Mouse (Mus musculus): ENCODE measurements around the gene Spag9. TPM values are rescaled to one million over a fixed set of nuclear protein-coding genes. Genes with fewer than 3 reads are reported as not detected.

The Spag9 gene
- polyA plus RNA-seq, 1 experiment from 2014 or later = 63.4 TPM

- no peak overlapping the region for H3K4me3 ChIP-seq (ENCODE audit: low read depth, low read length)
- H3K36me3 ChIP-seq (ENCODE audit: control insufficient read depth, insufficient read depth, low read length) = peaks cover 7% of the 10 kb centered on the region
- H3K27ac ChIP-seq (ENCODE audit: low read length) = no peak overlapping the region
- H3K4me1 ChIP-seq (ENCODE audit: control insufficient read depth, insufficient read depth, low read length) = 0 out of 2 replicates have a peak, but pooled peaks cover 4% of the 10 kb centered on the region
- WGBS = 68% methylated on average over 1 of the region's 1 CpGs
- no peak overlapping the region for H3K4me2 ChIP-seq (replicated peaks; ENCODE audit: low read depth, low read length)
- ATAC-seq (ENCODE audit: insufficient number of reproducible peaks, insufficient read depth, low FRiP score, low read depth) = no peak
- no peaks in the 10 kb centered on the region for H3K9me3 ChIP-seq (ENCODE audit: control insufficient read depth, low read depth, low read length)
- H3K27me3 ChIP-seq (ENCODE audit: control insufficient read depth, insufficient read depth, low read length) = no peaks in the 10 kb centered on the region
- no peak overlapping the region for H3K9ac ChIP-seq (replicated peaks; ENCODE audit: low read depth, low read length)
Observed at GRCm38 (mm10) chr11:93969799-93970198, 26.1 kb upstream of the Spag9 start.

- WGBS = 89% methylated on average over 5 of the region's 5 CpGs
- H3K9ac ChIP-seq (replicated peaks; ENCODE audit: low read depth, low read length) = no peak overlapping the region
- no peaks in the 10 kb centered on the region for H3K27me3 ChIP-seq (ENCODE audit: control insufficient read depth, insufficient read depth, low read length)
- no peak overlapping the region for H3K27ac ChIP-seq (ENCODE audit: low read length)
- no peak overlapping the region for H3K4me2 ChIP-seq (replicated peaks; ENCODE audit: low read depth, low read length)
- no peaks in the 10 kb centered on the region for H3K4me1 ChIP-seq (ENCODE audit: control insufficient read depth, insufficient read depth, low read length)
- H3K36me3 ChIP-seq (ENCODE audit: control insufficient read depth, insufficient read depth, low read length) = no peaks in the 10 kb centered on the region
- H3K4me3 ChIP-seq (ENCODE audit: low read depth, low read length) = no peak overlapping the region
- no peak for ATAC-seq (ENCODE audit: insufficient number of reproducible peaks, insufficient read depth, low FRiP score, low read depth)
- no peaks in the 10 kb centered on the region for H3K9me3 ChIP-seq (ENCODE audit: control insufficient read depth, low read depth, low read length)
Observed at GRCm38 (mm10) chr11:93972951-93973350, 22.9 kb upstream of the Spag9 start.

GRCm38 (mm10) chr11:93979502-93980049, 16.3 kb upstream of the Spag9 start:
- Histone ChIP-seq H3K4me2 (replicated peaks; ENCODE audit: low read depth, low read length) (no peak overlapping the region), H3K4me3 (ENCODE audit: low read depth, low read length) (no peak overlapping the region), H3K36me3 (ENCODE audit: control insufficient read depth, insufficient read depth, low read length) (no peaks in the 10 kb centered on the region), H3K4me1 (ENCODE audit: control insufficient read depth, insufficient read depth, low read length) (no peaks in the 10 kb centered on the region), H3K9me3 (ENCODE audit: control insufficient read depth, low read depth, low read length) (no peaks in the 10 kb centered on the region), H3K27me3 (ENCODE audit: control insufficient read depth, insufficient read depth, low read length) (no peaks in the 10 kb centered on the region), H3K27ac (ENCODE audit: low read length) (no peak overlapping the region), H3K9ac (replicated peaks; ENCODE audit: low read depth, low read length) (no peak overlapping the region)
- no peak for ATAC-seq (ENCODE audit: insufficient number of reproducible peaks, insufficient read depth, low FRiP score, low read depth)
- 20% methylated on average over 6 of the region's 6 CpGs for WGBS

- H3K9ac ChIP-seq (replicated peaks; ENCODE audit: low read depth, low read length) = no peak overlapping the region
- no peak overlapping the region for H3K4me3 ChIP-seq (ENCODE audit: low read depth, low read length)
- H3K4me2 ChIP-seq (replicated peaks; ENCODE audit: low read depth, low read length) = no peak overlapping the region
- ATAC-seq (ENCODE audit: insufficient number of reproducible peaks, insufficient read depth, low FRiP score, low read depth) = no peak
- H3K27ac ChIP-seq (ENCODE audit: low read length) = no peak overlapping the region
- no peaks in the 10 kb centered on the region for H3K36me3 ChIP-seq (ENCODE audit: control insufficient read depth, insufficient read depth, low read length)
- no peaks in the 10 kb centered on the region for H3K4me1 ChIP-seq (ENCODE audit: control insufficient read depth, insufficient read depth, low read length)
- WGBS = 88% methylated on average over 3 of the region's 3 CpGs
- H3K9me3 ChIP-seq (ENCODE audit: control insufficient read depth, low read depth, low read length) = no peaks in the 10 kb centered on the region
- H3K27me3 ChIP-seq (ENCODE audit: control insufficient read depth, insufficient read depth, low read length) = no peaks in the 10 kb centered on the region
Observed at GRCm38 (mm10) chr11:93984619-93985018, 11.3 kb upstream of the Spag9 start.

- Histone ChIP-seq H3K27me3 (ENCODE audit: control insufficient read depth, insufficient read depth, low read length) (no peaks in the 10 kb centered on the region), H3K27ac (ENCODE audit: low read length) (no peak overlapping the region), H3K9ac (replicated peaks; ENCODE audit: low read depth, low read length) (no peak overlapping the region), H3K4me3 (ENCODE audit: low read depth, low read length) (no peak overlapping the region), H3K4me2 (replicated peaks; ENCODE audit: low read depth, low read length) (no peak overlapping the region), H3K4me1 (ENCODE audit: control insufficient read depth, insufficient read depth, low read length) (no peaks in the 10 kb centered on the region), H3K9me3 (ENCODE audit: control insufficient read depth, low read depth, low read length) (no peaks in the 10 kb centered on the region), H3K36me3 (ENCODE audit: control insufficient read depth, insufficient read depth, low read length) (no peaks in the 10 kb centered on the region)
- 84% methylated on average over 5 of the region's 5 CpGs for WGBS
- no peak for ATAC-seq (ENCODE audit: insufficient number of reproducible peaks, insufficient read depth, low FRiP score, low read depth)
Observed at GRCm38 (mm10) chr11:93985265-93985664, 10.6 kb upstream of the Spag9 start.

GRCm38 (mm10) chr11:93986298-93986697, 9.6 kb upstream of the Spag9 start:
- Histone ChIP-seq H3K4me3 (ENCODE audit: low read depth, low read length) (no peak overlapping the region), H3K27ac (ENCODE audit: low read length) (no peak overlapping the region), H3K36me3 (ENCODE audit: control insufficient read depth, insufficient read depth, low read length) (no peaks in the 10 kb centered on the region), H3K27me3 (ENCODE audit: control insufficient read depth, insufficient read depth, low read length) (no peaks in the 10 kb centered on the region), H3K4me2 (replicated peaks; ENCODE audit: low read depth, low read length) (no peak overlapping the region), H3K9me3 (ENCODE audit: control insufficient read depth, low read depth, low read length) (no peaks in the 10 kb centered on the region), H3K9ac (replicated peaks; ENCODE audit: low read depth, low read length) (no peak overlapping the region), H3K4me1 (ENCODE audit: control insufficient read depth, insufficient read depth, low read length) (no peaks in the 10 kb centered on the region)
- no peak for ATAC-seq (ENCODE audit: insufficient number of reproducible peaks, insufficient read depth, low FRiP score, low read depth)

- H3K4me3 ChIP-seq (ENCODE audit: low read depth, low read length) = no peak overlapping the region
- 92% methylated on average over 4 of the region's 4 CpGs for WGBS
- no peaks in the 10 kb centered on the region for H3K27me3 ChIP-seq (ENCODE audit: control insufficient read depth, insufficient read depth, low read length)
- no peaks in the 10 kb centered on the region for H3K4me1 ChIP-seq (ENCODE audit: control insufficient read depth, insufficient read depth, low read length)
- no peaks in the 10 kb centered on the region for H3K36me3 ChIP-seq (ENCODE audit: control insufficient read depth, insufficient read depth, low read length)
- no peak for ATAC-seq (ENCODE audit: insufficient number of reproducible peaks, insufficient read depth, low FRiP score, low read depth)
- H3K9ac ChIP-seq (replicated peaks; ENCODE audit: low read depth, low read length) = no peak overlapping the region
- 0 out of 2 replicates have a peak overlapping the region, but pooled peaks have one; percentile 52 for H3K27ac ChIP-seq (ENCODE audit: low read length)
- H3K4me2 ChIP-seq (replicated peaks; ENCODE audit: low read depth, low read length) = no peak overlapping the region
- no peaks in the 10 kb centered on the region for H3K9me3 ChIP-seq (ENCODE audit: control insufficient read depth, low read depth, low read length)
Observed at GRCm38 (mm10) chr11:93987026-93987425, 8.9 kb upstream of the Spag9 start.

- Histone ChIP-seq H3K4me1 (ENCODE audit: control insufficient read depth, insufficient read depth, low read length) (no peaks in the 10 kb centered on the region), H3K9ac (replicated peaks; ENCODE audit: low read depth, low read length) (no peak overlapping the region), H3K27ac (ENCODE audit: low read length) (peak overlapping the region; percentile 56), H3K36me3 (ENCODE audit: control insufficient read depth, insufficient read depth, low read length) (no peaks in the 10 kb centered on the region), H3K4me2 (replicated peaks; ENCODE audit: low read depth, low read length) (no peak overlapping the region), H3K27me3 (ENCODE audit: control insufficient read depth, insufficient read depth, low read length) (no peaks in the 10 kb centered on the region), H3K9me3 (ENCODE audit: control insufficient read depth, low read depth, low read length) (no peaks in the 10 kb centered on the region), H3K4me3 (ENCODE audit: low read depth, low read length) (no peak overlapping the region)
- no peak for ATAC-seq (ENCODE audit: insufficient number of reproducible peaks, insufficient read depth, low FRiP score, low read depth)
- 62% methylated on average over 8 of the region's 8 CpGs for WGBS
Observed at GRCm38 (mm10) chr11:93987625-93988327, 8.1 kb upstream of the Spag9 start.
